Mouse (Mus musculus) erythroid progenitor cell, adult 5-6 weeks (primary cell): Measurements from ENCODE around the gene Fpgs. TPM values are rescaled to one million over a fixed set of nuclear protein-coding genes. Genes with fewer than 3 reads are reported as not detected.

ENCODE experiments used
- ATAC-seq: replicated peaks from 2 replicates; pipeline ENCODE4 v1.8.0; 2016; ENCODE audit warnings: moderate number of reproducible peaks, mild to moderate bottlenecking, moderate TSS enrichment, inconsistent platforms; ENCODE audit not compliant: poor library complexity, low FRiP score, severe bottlenecking
- total RNA-seq, 2 experiments: library from RNA; stranded (forward) in 1 of 2; stranded (reverse) in 1 of 2; fragments of 150-400 nt in 1 of 2; fragments of 186-747, 209-891 nt in 1 of 2; gene quantifications; 2 replicates each; pipeline versions ENCODE4 v1.2.3 to v1.2.4; 2015 to 2017; ENCODE audit warnings: low replicate concordance in 2 of 2

The Fpgs gene
- total RNA-seq, 2 experiments from 2014 or later, result 1.5 TPM; not detected in 1

- ATAC-seq, result no peak
These were observed 1.1 kb upstream of the Fpgs start for GRCm38 (mm10) chr2:32705018-32705417.

GRCm38 (mm10) chr2:32703046-32703445 lies 899 bp downstream of the Fpgs start:
- no peak for ATAC-seq

- ATAC-seq, result no peak
These were observed 2.8 kb downstream of the Fpgs start for GRCm38 (mm10) chr2:32700966-32701743.

GRCm38 (mm10) chr2:32699680-32700079 lies 4.3 kb downstream of the Fpgs start:
- no peak for ATAC-seq

DNA sequence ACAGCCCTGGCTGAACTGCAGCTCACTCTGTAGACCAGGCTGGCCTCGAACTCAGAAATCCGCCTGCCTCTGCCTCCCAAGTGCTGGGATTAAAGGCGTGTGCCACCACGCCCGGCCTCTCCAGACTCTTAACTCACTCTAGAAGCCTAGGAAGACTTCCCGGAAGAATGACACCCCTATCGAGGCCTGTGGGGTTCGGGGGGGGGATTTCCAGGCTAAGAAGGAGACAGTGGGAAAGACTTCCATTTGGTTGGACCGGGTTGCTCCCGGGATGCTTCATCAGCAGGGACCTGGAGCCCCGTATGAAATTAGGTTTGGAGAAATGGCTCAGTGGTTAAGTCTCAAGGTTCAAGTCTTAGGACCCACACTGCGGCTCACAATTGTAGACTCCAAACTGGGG lies 9.3 kb downstream of the Fpgs start:
- no peak for ATAC-seq

GRCm38 (mm10) chr2:32693823-32694411 lies 10.0 kb downstream of the Fpgs start:
- peak; percentile 88 for ATAC-seq

DNA sequence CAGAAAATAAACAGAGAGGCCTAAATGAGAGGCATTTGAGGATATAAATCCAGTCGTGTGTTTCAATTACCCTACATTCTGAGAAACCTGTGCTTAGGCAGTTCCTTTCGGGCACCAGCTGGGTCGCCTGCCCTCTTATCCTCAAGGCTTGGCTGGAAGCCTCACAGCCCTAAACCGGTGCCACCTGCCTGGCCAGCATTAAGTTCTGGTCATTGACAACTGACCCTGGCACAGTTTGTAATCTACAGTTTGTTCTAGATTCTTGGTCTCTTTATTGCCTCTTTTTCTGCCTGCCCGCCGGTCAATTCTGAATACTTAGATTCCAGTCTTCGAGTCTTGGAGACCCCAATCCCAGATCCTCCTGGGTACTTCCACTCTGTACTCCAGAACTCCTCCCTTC lies 10.7 kb downstream of the Fpgs start:
- no peak for ATAC-seq

- no peak for ATAC-seq
These were observed 11.4 kb downstream of the Fpgs start for GRCm38 (mm10) chr2:32692496-32692895.

- no peak for ATAC-seq
These were observed 12.9 kb downstream of the Fpgs start for GRCm38 (mm10) chr2:32691041-32691440.

- peak; percentile 71 for ATAC-seq
These were observed 14.5 kb downstream of the Fpgs start for GRCm38 (mm10) chr2:32689420-32689819.

DNA sequence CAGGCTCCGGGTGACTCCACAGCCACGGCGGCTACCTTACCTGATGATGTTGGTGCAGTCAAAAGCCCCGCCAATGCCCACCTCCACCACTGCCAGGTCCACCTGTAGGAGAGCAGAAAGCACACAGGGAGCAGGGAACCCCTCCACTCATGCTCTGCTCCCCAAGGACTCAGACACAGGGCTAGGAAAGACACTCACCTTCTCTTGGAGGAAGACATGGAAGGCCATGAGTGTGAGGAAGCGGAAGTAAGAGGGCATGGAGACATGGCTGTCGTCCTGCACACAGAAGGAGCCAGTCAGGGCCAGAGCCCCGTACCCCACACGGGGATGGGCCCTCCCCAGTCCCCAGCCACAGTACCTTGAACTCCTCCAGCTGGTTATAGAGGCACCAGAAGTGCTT lies 16.4 kb downstream of the Fpgs start:
- ATAC-seq, result no peak

- no peak for ATAC-seq
These were observed 17.3 kb downstream of the Fpgs start for GRCm38 (mm10) chr2:32686640-32687039.

- ATAC-seq, result no peak
These were observed 18.1 kb downstream of the Fpgs start for GRCm38 (mm10) chr2:32685807-32686206.

DNA sequence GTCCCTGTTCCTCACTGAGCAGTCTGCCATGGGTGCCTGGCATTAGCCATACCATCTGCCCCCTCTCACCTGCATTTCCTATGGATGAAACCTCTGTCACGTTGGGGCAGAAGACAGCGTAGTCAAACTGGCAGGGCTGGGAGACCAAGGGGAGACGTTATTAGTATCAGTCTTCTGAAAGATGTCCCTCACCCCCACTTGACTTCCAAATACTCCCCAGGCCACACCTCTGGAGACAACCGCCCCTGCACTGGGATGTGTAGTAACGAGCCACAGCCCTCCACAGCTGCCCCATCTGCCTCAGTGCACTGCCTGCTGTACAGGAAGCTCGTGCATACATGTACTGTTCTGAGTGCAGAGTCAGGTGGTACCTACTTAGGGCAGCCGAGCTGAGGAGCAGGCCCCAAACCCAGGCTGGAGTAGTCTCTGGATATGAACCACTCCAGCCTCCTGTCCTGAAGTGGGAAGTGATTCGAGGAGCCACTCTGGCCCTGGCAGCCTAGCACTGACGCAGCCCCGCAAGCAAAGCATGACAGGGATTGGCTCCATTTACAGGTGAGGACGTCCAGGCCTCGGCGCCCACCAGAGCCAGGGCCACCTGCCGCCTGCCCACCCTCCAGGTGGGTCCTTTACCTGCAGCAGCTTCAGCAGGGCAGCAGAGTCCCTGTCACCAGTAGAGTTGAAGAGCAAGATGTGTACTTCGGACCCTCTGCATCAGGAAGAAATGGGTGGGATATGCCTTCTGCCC lies 19.1 kb downstream of the Fpgs start:
- no peak for ATAC-seq

GRCm38 (mm10) chr2:32683701-32684100 lies 20.2 kb downstream of the Fpgs start:
- no peak for ATAC-seq

DNA sequence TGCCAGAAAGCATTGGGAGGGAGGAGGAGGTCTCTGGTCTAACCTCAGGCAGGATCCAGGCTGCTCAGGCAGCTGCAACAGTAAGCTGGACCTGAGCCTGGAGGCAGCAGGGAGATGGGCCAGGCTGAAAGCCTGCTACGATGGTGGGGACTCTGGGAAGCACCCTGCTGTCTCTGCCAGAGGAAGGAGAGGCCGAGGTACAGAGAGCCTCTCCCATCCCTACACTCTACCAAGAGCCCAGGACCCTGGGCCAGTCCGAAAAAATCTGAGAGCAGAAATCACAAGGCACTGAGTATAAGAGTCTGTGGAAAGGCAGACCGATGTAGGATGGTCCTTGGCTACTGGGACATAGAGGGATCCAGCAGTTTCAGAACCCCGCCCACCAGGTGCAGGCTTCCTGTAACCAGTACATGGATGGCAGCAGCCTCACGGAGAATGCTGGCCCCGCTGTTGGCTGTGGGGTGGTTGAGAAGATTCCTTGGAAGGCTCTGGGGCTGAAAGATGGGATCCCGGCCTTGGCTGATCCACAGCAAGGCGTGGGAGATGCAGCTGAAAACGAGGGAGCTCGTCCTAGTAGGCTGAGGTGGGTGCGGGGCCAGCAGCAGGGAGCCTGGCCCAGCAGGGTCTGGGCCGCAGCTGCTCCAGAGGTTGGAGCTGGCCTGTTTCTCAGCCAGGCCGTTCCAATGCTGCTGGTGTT lies 21.1 kb downstream of the Fpgs start:
- ATAC-seq, result no peak

- ATAC-seq, result no peak
These were observed 22.2 kb downstream of the Fpgs start for GRCm38 (mm10) chr2:32681754-32682153.

GRCm38 (mm10) chr2:32680961-32681650 lies 22.8 kb downstream of the Fpgs start:
- ATAC-seq, result no peak

DNA sequence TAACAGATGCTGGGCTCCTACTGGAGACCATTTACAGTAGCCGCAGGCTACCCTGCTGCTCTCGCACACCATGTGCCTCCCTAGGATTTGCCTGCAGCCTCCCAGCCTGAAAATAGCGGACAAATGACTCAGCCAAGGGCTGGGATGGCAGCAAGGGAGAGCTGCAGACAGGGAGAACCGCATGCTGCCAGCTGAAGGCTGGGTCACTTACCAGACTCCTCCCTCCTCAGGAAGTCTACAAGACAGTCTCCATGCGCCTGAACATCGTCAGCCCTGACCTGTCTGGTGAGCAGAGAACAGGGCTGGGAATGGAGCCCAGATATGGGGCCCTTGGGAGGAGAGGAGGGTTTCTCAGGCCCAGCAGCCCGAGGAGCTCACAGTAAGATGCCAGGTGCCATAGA lies 23.9 kb downstream of the Fpgs start:
- no peak for ATAC-seq

DNA sequence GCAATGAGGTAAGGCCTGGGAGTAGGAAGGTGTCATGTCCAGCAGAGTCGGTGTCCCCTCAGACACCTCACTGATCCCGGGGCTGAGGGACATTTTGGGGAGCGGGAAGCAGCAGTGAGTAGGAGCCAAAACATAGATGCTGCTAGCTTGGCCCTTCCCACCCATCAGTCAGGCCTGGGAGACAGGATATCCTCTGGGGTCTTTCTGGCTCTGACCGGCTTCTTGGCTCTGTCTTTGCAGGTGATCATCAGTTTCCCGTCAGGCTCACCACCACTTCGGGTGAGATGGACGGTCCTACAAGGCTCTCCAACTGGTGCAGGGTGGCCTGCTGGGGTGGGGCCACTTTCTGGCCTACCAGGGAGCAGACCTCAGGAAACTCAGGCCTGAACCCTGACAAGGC lies 26.3 kb downstream of the Fpgs start:
- ATAC-seq, result no peak
